Mouse (Mus musculus): ENCODE data around the gene Ccdc158.

GRCm38 (mm10) chr5:92710779-92711178 is 35.7 kb upstream of the Ccdc158 start:
- TF ChIP-seq CTCF (conservative IDR thresholded peaks at IDR 0.05; ENCODE audit: insufficient read depth, insufficient read length, low read depth, low read length) (no peak), POLR2A (IDR thresholded peaks at IDR 0.05; ENCODE audit: low read depth, low read length) (no peak)

Data from kidney, adult 2 months (tissue).